Mouse (Mus musculus) heart, embryonic 11.5 days (tissue): ENCODE measurements at regions not wholly inside any gene's neighbourhood (a gene's known extent, or its start where the extent isn't known, plus 50 kb on each side); places are given as distances from the start of the nearest gene placed in this dataset.
A peak's percentile ranks its signal among the peaks of the same experiment; 100 is the strongest.

Source experiments
- ATAC-seq: fragments of 200-750 bp; cut with Nextera tagmentation; replicated peaks from 2 replicates; pipeline ENCODE4 v1.8.0; 2017; ENCODE audit warnings: moderate library complexity; ENCODE audit not compliant: insufficient number of reproducible peaks, low FRiP score, low TSS enrichment
- H3K27ac ChIP-seq: fragments of 300-500 bp; sonication (generic); 2 replicates; pipeline ENCODE4 v1.5.1; 2014; ENCODE audit warnings: mild to moderate bottlenecking, low read depth, low read length
- H3K27me3 ChIP-seq: fragments of 300-500 bp; sonication (generic); 2 replicates; pipeline ENCODE4 v1.6.1; 2014; ENCODE audit warnings: mild to moderate bottlenecking, low read length, mixed read lengths; ENCODE audit not compliant: control insufficient read depth, insufficient read depth
- H3K36me3 ChIP-seq: fragments of 300-500 bp; sonication (generic); 2 replicates; pipeline ENCODE4 v1.6.1; 2014; ENCODE audit warnings: mild to moderate bottlenecking, low read length, moderate library complexity, mixed read lengths; ENCODE audit not compliant: control insufficient read depth, insufficient read depth
- H3K4me1 ChIP-seq: fragments of 300-500 bp; sonication (generic); 2 replicates; pipeline ENCODE4 v1.6.1; 2014; ENCODE audit warnings: low read length; ENCODE audit not compliant: control insufficient read depth, insufficient read depth
- H3K4me2 ChIP-seq: fragments of 300-500 bp; sonication (generic); 2 replicates; pipeline ENCODE4 v1.6.1; 2014; ENCODE audit warnings: mild to moderate bottlenecking, moderate library complexity
- H3K4me3 ChIP-seq: fragments of 300-500 bp; sonication (generic); 2 replicates; pipeline ENCODE4 v1.5.1; 2014; ENCODE audit warnings: low read depth, low read length
- H3K9ac ChIP-seq: fragments of 300-500 bp; sonication (generic); 2 replicates; pipeline ENCODE4 v1.6.1; 2014; ENCODE audit warnings: mild to moderate bottlenecking, low read depth, low read length, moderate library complexity
- H3K9me3 ChIP-seq: fragments of 300-500 bp; sonication (generic); replicated peaks from 2 replicates; pipeline ENCODE4 v1.6.1; 2016; ENCODE audit warnings: low read length; ENCODE audit not compliant: control insufficient read depth
- WGBS: fragments of 180-500 bp; shearing (Covaris S2); extraction: QIAGEN DNeasy Blood & Tissue Kit; methylation state at CpG from one replicate; pipeline ENCODE4 v1.1.7; 2014; ENCODE audit not compliant: insufficient replicate concordance; 5-methylcytosine and 5-hydroxymethylcytosine counted together

- no peak overlapping the region for H3K9ac ChIP-seq
- no peaks in the 10 kb centered on the region for H3K4me1 ChIP-seq
- no peaks in the 10 kb centered on the region for H3K36me3 ChIP-seq
- H3K27ac ChIP-seq: no peak overlapping the region
- no peak for ATAC-seq
- 70% methylated on average over 6 of the region's 6 CpGs for WGBS
- H3K9me3 ChIP-seq: no peaks in the 10 kb centered on the region
- no peaks in the 10 kb centered on the region for H3K27me3 ChIP-seq
- no peak overlapping the region for H3K4me3 ChIP-seq
- no peak overlapping the region for H3K4me2 ChIP-seq
Measured at GRCm38 (mm10) chr2:74244203-74244602, 333.1 kb upstream of the Atp5g3 start.

- WGBS: 59% methylated on average over 9 of the region's 9 CpGs
- Histone ChIP-seq H3K4me1 (no peaks in the 10 kb centered on the region), H3K36me3 (no peaks in the 10 kb centered on the region), H3K4me2 (no peak overlapping the region), H3K27ac (no peak overlapping the region), H3K9ac (no peak overlapping the region), H3K27me3 (no peaks in the 10 kb centered on the region), H3K4me3 (no peak overlapping the region), H3K9me3 (no peaks in the 10 kb centered on the region)
- ATAC-seq: no peak
Measured at GRCm38 (mm10) chr2:74243801-74244200, 332.7 kb upstream of the Atp5g3 start.

GRCm38 (mm10) chr2:74239586-74239985, 328.5 kb upstream of the Atp5g3 start:
- Histone ChIP-seq H3K27me3 (no peaks in the 10 kb centered on the region), H3K4me2 (no peak overlapping the region), H3K9me3 (no peaks in the 10 kb centered on the region), H3K27ac (no peak overlapping the region), H3K9ac (no peak overlapping the region), H3K36me3 (no peaks in the 10 kb centered on the region), H3K4me1 (no peaks in the 10 kb centered on the region), H3K4me3 (no peak overlapping the region)
- WGBS: 80% methylated on average over 10 of the region's 10 CpGs
- no peak for ATAC-seq

- no peak for ATAC-seq
- Histone ChIP-seq H3K4me2 (no peak overlapping the region), H3K9me3 (no peaks in the 10 kb centered on the region), H3K36me3 (no peaks in the 10 kb centered on the region), H3K4me3 (no peak overlapping the region), H3K27me3 (no peaks in the 10 kb centered on the region), H3K27ac (no peak overlapping the region), H3K9ac (no peak overlapping the region), H3K4me1 (no peaks in the 10 kb centered on the region)
- WGBS: 68% methylated on average over 3 of the region's 3 CpGs
Measured at GRCm38 (mm10) chr2:74217437-74217836, 306.3 kb upstream of the Atp5g3 start.

GRCm38 (mm10) chr2:74210210-74210609, 299.1 kb upstream of the Atp5g3 start:
- 0 out of 2 replicates have a peak, but pooled peaks cover 2% of the 10 kb centered on the region for H3K9me3 ChIP-seq
- H3K9ac ChIP-seq: no peak overlapping the region
- WGBS: 76% methylated on average over 9 of the region's 9 CpGs
- H3K36me3 ChIP-seq: no peaks in the 10 kb centered on the region
- H3K27ac ChIP-seq: no peak overlapping the region
- H3K4me3 ChIP-seq: no peak overlapping the region
- no peaks in the 10 kb centered on the region for H3K27me3 ChIP-seq
- ATAC-seq: no peak
- no peak overlapping the region for H3K4me2 ChIP-seq
- 0 out of 2 replicates have a peak, but pooled peaks cover 2% of the 10 kb centered on the region for H3K4me1 ChIP-seq

GRCm38 (mm10) chr2:74209421-74209917, 298.3 kb upstream of the Atp5g3 start:
- Histone ChIP-seq H3K27ac (no peak overlapping the region), H3K9ac (no peak overlapping the region), H3K27me3 (no peaks in the 10 kb centered on the region), H3K36me3 (no peaks in the 10 kb centered on the region), H3K4me2 (no peak overlapping the region), H3K4me3 (no peak overlapping the region), H3K9me3 (0 out of 2 replicates have a peak, but pooled peaks cover 2% of the 10 kb centered on the region), H3K4me1 (0 out of 2 replicates have a peak, but pooled peaks cover 2% of the 10 kb centered on the region)
- WGBS: 71% methylated on average over 3 of the region's 3 CpGs
- ATAC-seq: no peak

GRCm38 (mm10) chr2:74207440-74207839, 296.3 kb upstream of the Atp5g3 start:
- 0 out of 2 replicates have a peak, but pooled peaks cover 2% of the 10 kb centered on the region for H3K9me3 ChIP-seq
- H3K27ac ChIP-seq: no peak overlapping the region
- peak overlapping the region; percentile 30 for H3K4me2 ChIP-seq
- H3K27me3 ChIP-seq: no peaks in the 10 kb centered on the region
- H3K9ac ChIP-seq: no peak overlapping the region
- ATAC-seq: no peak
- 0 out of 2 replicates have a peak, but pooled peaks cover 2% of the 10 kb centered on the region for H3K4me1 ChIP-seq
- 19% methylated on average over 10 of the region's 10 CpGs for WGBS
- H3K36me3 ChIP-seq: no peaks in the 10 kb centered on the region
- no peak overlapping the region for H3K4me3 ChIP-seq

- H3K36me3 ChIP-seq: no peaks in the 10 kb centered on the region
- WGBS: 58% methylated on average over 3 of the region's 3 CpGs
- no peak overlapping the region for H3K9ac ChIP-seq
- no peak overlapping the region for H3K4me2 ChIP-seq
- 0 out of 2 replicates have a peak, but pooled peaks cover 2% of the 10 kb centered on the region for H3K9me3 ChIP-seq
- no peak overlapping the region for H3K4me3 ChIP-seq
- no peak for ATAC-seq
- H3K27ac ChIP-seq: no peak overlapping the region
- no peaks in the 10 kb centered on the region for H3K27me3 ChIP-seq
- peaks cover 21% of the 10 kb centered on the region for H3K4me1 ChIP-seq
Measured at GRCm38 (mm10) chr2:74202776-74203175, 291.6 kb upstream of the Atp5g3 start.
